Mouse (Mus musculus) CD4-positive, CD25-positive, alpha-beta regulatory T cell (primary cell): ENCODE measurements around the gene Zfp414. TPM values are rescaled to one million over a fixed set of nuclear protein-coding genes. Genes with fewer than 3 reads are reported as not detected.

Experiments
- polyA plus RNA-seq: library from polyadenylated mRNA; unstranded; fragments of 100-300 nt; shearing (Covaris generic); gene quantifications from one replicate; pipeline ENCODE4 v1.2.1, GENCODE M21; 2017

The Zfp414 gene
- 74.9 TPM for polyA plus RNA-seq

GRCm38 (mm10) chr17:33628621-33629486 is at the start of gene Zfp414:
TSS of gene Zfp414 (plus strand) at chr17:33629090.

GRCm38 (mm10) chr17:33637516-33638276 is 8.8 kb downstream of the Zfp414 start, which contains the start of gene Pram1:
TSS of gene Pram1 (plus strand) at chr17:33638056.

Other genes with a start within 250 kb of the Zfp414 start
- 6.1 TPM for gene Zfp101, start 234.4 kb upstream of the Zfp414 start, polyA plus RNA-seq
- gene Actl9, start 196.2 kb upstream of the Zfp414 start, polyA plus RNA-seq = not detected
- 111 TPM for gene Adamts10, start 104.9 kb upstream of the Zfp414 start, polyA plus RNA-seq
- 34.4 TPM for gene Myo1f, start 73.4 kb upstream of the Zfp414 start, polyA plus RNA-seq
- gene Pram1, start 9.0 kb downstream of the Zfp414 start, polyA plus RNA-seq = 2.2 TPM
- 381 TPM for gene Hnrnpm, start 57.8 kb downstream of the Zfp414 start, polyA plus RNA-seq
- gene March2, start 89.6 kb downstream of the Zfp414 start, polyA plus RNA-seq = 122 TPM
- 284 TPM for gene Rab11b, start 131.4 kb downstream of the Zfp414 start, polyA plus RNA-seq
- 4.3 TPM for gene Angptl4, start 152.7 kb downstream of the Zfp414 start, polyA plus RNA-seq
- gene Kank3, start 181.4 kb downstream of the Zfp414 start, polyA plus RNA-seq = 8.6 TPM
- 904 TPM for gene Rps28, start 195.5 kb downstream of the Zfp414 start, polyA plus RNA-seq
- 318 TPM for gene Ndufa7, start 195.5 kb downstream of the Zfp414 start, polyA plus RNA-seq
- gene Cd320, start 214.0 kb downstream of the Zfp414 start, polyA plus RNA-seq = 19.6 TPM
- not detected for gene Gm7029, start 244.7 kb downstream of the Zfp414 start, polyA plus RNA-seq